Mouse (Mus musculus) MEL (cell line): ENCODE measurements around the gene Morc3. TPM values are rescaled to one million over a fixed set of nuclear protein-coding genes. Genes with fewer than 3 reads are reported as not detected.
"Not testable (repeated sequence)": the region's sequence is repeated elsewhere in the genome, so short reads cannot be mapped to it uniquely, and the experiment has no call there.

Experiments
- DNase-seq: peaks from one replicate; pipeline ENCODE4 v3.0.0; 2011; ENCODE audit warnings: low read depth, low spot score
- H3K27ac ChIP-seq: 2 replicates; pipeline ENCODE4 v1.5.1; 2012; ENCODE audit warnings: low read depth, mild to moderate bottlenecking, control low read depth, low read length, moderate library complexity; ENCODE audit not compliant: control insufficient read depth
- H3K27me3 ChIP-seq, 2 experiments: fragments of 150-350 bp in 1 of 2; sonication (generic) in 1 of 2; 2 replicates each; pipeline ENCODE4 v1.6.1; 2012; ENCODE audit warnings: low read length in 2 of 2, mild to moderate bottlenecking in 2 of 2, improper control_type of control experiment in 1 of 2, moderate library complexity in 1 of 2; ENCODE audit not compliant: insufficient read depth in 2 of 2, control insufficient read depth in 1 of 2
- H3K36me3 ChIP-seq, 2 experiments: 2 replicates each; pipeline ENCODE4 v1.6.1; 2012 to 2014; ENCODE audit warnings: low read length in 2 of 2, improper control_type of control experiment in 1 of 2, inconsistent platforms in 1 of 2, mild to moderate bottlenecking in 1 of 2; ENCODE audit not compliant: insufficient read depth in 2 of 2, control insufficient read depth in 1 of 2
- H3K4me1 ChIP-seq, 2 experiments: fragments of 150-350 bp in 1 of 2; sonication (generic) in 1 of 2; 2 replicates each; pipeline ENCODE4 v1.6.1; 2012; ENCODE audit warnings: low read length in 2 of 2, improper control_type of control experiment in 1 of 2, mild to moderate bottlenecking in 1 of 2; ENCODE audit not compliant: insufficient read depth in 2 of 2, control insufficient read depth in 1 of 2
- H3K4me3 ChIP-seq, 2 experiments: fragments of 150-350 bp in 1 of 2; sonication (generic) in 1 of 2; 2 replicates each; pipeline ENCODE4 v1.5.1; 2012; ENCODE audit warnings: low read depth in 2 of 2, low read length in 2 of 2, mild to moderate bottlenecking in 2 of 2, moderate library complexity in 2 of 2, control low read depth in 1 of 2, improper control_type of control experiment in 1 of 2; ENCODE audit not compliant: control insufficient read depth in 1 of 2, insufficient read depth in 1 of 2
- H3K79me2 ChIP-seq: 2 replicates; pipeline ENCODE4 v1.6.1; 2012; ENCODE audit warnings: mild to moderate bottlenecking, low read length, moderate library complexity; ENCODE audit not compliant: control insufficient read depth, poor library complexity, insufficient read depth
- H3K9ac ChIP-seq: 2 replicates; pipeline ENCODE4 v1.6.1; 2012; ENCODE audit warnings: low read depth, mild to moderate bottlenecking, control low read depth, low read length, moderate library complexity; ENCODE audit not compliant: control insufficient read depth, poor library complexity, severe bottlenecking
- H3K9me3 ChIP-seq: fragments of 150-350 bp; sonication (generic); replicated peaks from 2 replicates; pipeline ENCODE4 v1.6.1; 2012; ENCODE audit warnings: mild to moderate bottlenecking, low read length, improper control_type of control experiment, moderate library complexity; ENCODE audit not compliant: insufficient read depth
- BHLHE40 ChIP-seq: IDR thresholded peaks from 2 replicates; pipeline ENCODE4 v1.6.1; 2012; ENCODE audit warnings: low read depth, mild to moderate bottlenecking, inconsistent platforms, low read length, improper control_type of control experiment, borderline replicate concordance
- CTCF ChIP-seq, 3 experiments: IDR thresholded peaks in 2 of 3; conservative IDR thresholded peaks in 1 of 3; 2 replicates each; pipeline ENCODE4 v1.5.1; 2011 to 2012; ENCODE audit warnings: low read length in 3 of 3, low read depth in 2 of 3, mild to moderate bottlenecking in 2 of 3, improper control_type of control experiment in 1 of 3, inconsistent platforms in 1 of 3, mixed read lengths in 1 of 3, moderate library complexity in 1 of 3; ENCODE audit not compliant: control insufficient read depth in 1 of 3, insufficient read depth in 1 of 3, poor library complexity in 1 of 3, severe bottlenecking in 1 of 3
- EP300 ChIP-seq, 2 experiments: IDR thresholded peaks; 2 replicates each; pipeline ENCODE4 v1.6.1; 2011; ENCODE audit warnings: improper control_type of control experiment in 2 of 2, low read length in 2 of 2, low read depth in 1 of 2, mild to moderate bottlenecking in 1 of 2
- HCFC1 ChIP-seq: IDR thresholded peaks from 2 replicates; pipeline ENCODE4 v1.6.1; 2012; ENCODE audit warnings: low read depth, mild to moderate bottlenecking, inconsistent platforms, low read length, improper control_type of control experiment, moderate library complexity
- MAZ ChIP-seq: IDR thresholded peaks from 2 replicates; pipeline ENCODE4 v1.6.1; 2012; ENCODE audit warnings: low read depth, mild to moderate bottlenecking, inconsistent platforms, low read length, improper control_type of control experiment
- MYB ChIP-seq: IDR thresholded peaks from 2 replicates; pipeline ENCODE4 v1.6.1; 2011; ENCODE audit warnings: mild to moderate bottlenecking, low read depth, low read length, improper control_type of control experiment
- MYC ChIP-seq: IDR thresholded peaks from 2 replicates; pipeline ENCODE4 v1.6.1; 2011; ENCODE audit warnings: low read depth, mild to moderate bottlenecking, low read length, improper control_type of control experiment, moderate library complexity
- NELFE ChIP-seq: IDR thresholded peaks from 2 replicates; pipeline ENCODE4 v1.6.1; 2011; ENCODE audit warnings: low read depth, low read length, improper control_type of control experiment
- SIN3A ChIP-seq: IDR thresholded peaks from 2 replicates; pipeline ENCODE4 v1.6.1; 2012; ENCODE audit warnings: low read length, improper control_type of control experiment, inconsistent platforms
- TAL1 ChIP-seq: IDR thresholded peaks from 2 replicates; pipeline ENCODE4 v1.6.1; 2012; ENCODE audit warnings: mild to moderate bottlenecking, inconsistent platforms, low read length, moderate library complexity, mixed read lengths
- UBTF ChIP-seq: IDR thresholded peaks from 2 replicates; pipeline ENCODE4 v1.6.1; 2012; ENCODE audit warnings: low read depth, mild to moderate bottlenecking, inconsistent platforms, low read length, improper control_type of control experiment, moderate library complexity, borderline replicate concordance; ENCODE audit not compliant: insufficient read depth
- ZC3H11A ChIP-seq: IDR thresholded peaks from 2 replicates; pipeline ENCODE4 v1.6.1; 2012; ENCODE audit warnings: low read depth, mild to moderate bottlenecking, inconsistent platforms, low read length, improper control_type of control experiment
- polyA plus RNA-seq, 2 experiments: library from polyadenylated mRNA; stranded (reverse) in 1 of 2; unstranded in 1 of 2; fragments of >175 nt in 1 of 2; fragments of >200 nt in 1 of 2; gene quantifications; 2 replicates each; pipeline versions ENCODE4 v1.2.1 to v1.2.4; 2012; ENCODE audit warnings: low replicate concordance in 2 of 2, low read depth in 1 of 2; ENCODE audit not compliant: insufficient read length in 2 of 2, insufficient read depth in 1 of 2, missing spikeins in 1 of 2
- total RNA-seq: library from RNA; depleted of rRNA; stranded (reverse); fragments of 300-350 nt; gene quantifications from 2 replicates; pipeline ENCODE4 v1.2.3, GENCODE M21; 2012

Morc3 gene
- total and polyA plus RNA-seq, 3 experiments: 23.3 to 276 (median 39.1) TPM

- Histone ChIP-seq H3K27me3 (no peaks in the 10 kb centered on the region), H3K4me3 (no peak overlapping the region), H3K27ac (no peak overlapping the region), H3K79me2 (no peaks in the 10 kb centered on the region; the same call in 1 of the 2 replicates), H3K4me1 (peaks cover 5 to 10% of the 10 kb centered on the region in 2 experiments; a peak in 3 of 4 replicates), H3K9me3 (no peaks in the 10 kb centered on the region), H3K9ac (no peak overlapping the region), H3K36me3 (peaks cover 0 to 14% of the 10 kb centered on the region in 2 experiments; a peak in 2 of 4 replicates)
- TF ChIP-seq NELFE (no peak), TAL1 (no peak), EP300 (IDR thresholded peaks at IDR 0.05; ENCODE audit: low read depth in 1 of 2, low read length in 2 of 2) (no peak), BHLHE40 (no peak), MYB (no peak), UBTF (no peak), HCFC1 (no peak), MYC (no peak)
- no peak for DNase-seq
Observed at GRCm38 (mm10) chr16:93821706-93822105, 10.2 kb upstream of the Morc3 start.

- H3K4me1 ChIP-seq, DNase-seq, H3K9me3 ChIP-seq, H3K9ac ChIP-seq, H3K27ac ChIP-seq, H3K27me3 ChIP-seq, H3K79me2 ChIP-seq, H3K4me3 ChIP-seq: not testable (repeated sequence)
- H3K36me3 ChIP-seq: peaks cover 0 to 11% of the 10 kb centered on the region in 2 experiments; a peak in 2 of 4 replicates
Observed at GRCm38 (mm10) chr16:93822433-93823225, 9.3 kb upstream of the Morc3 start.

GRCm38 (mm10) chr16:93824799-93825198 is 7.1 kb upstream of the Morc3 start:
- no peaks in the 10 kb centered on the region for H3K27me3 ChIP-seq
- H3K4me1 ChIP-seq: peaks cover 5 to 7% of the 10 kb centered on the region in 2 experiments; a peak in 3 of 4 replicates
- TF ChIP-seq SIN3A (no peak), HCFC1 (no peak), CTCF (IDR thresholded peaks at IDR 0.05 in 2 of 3, conservative IDR thresholded peaks at IDR 0.05 in 1 of 3; ENCODE audit: control insufficient read depth in 1 of 3, insufficient read depth in 1 of 3, low read depth in 2 of 3, low read length in 3 of 3, poor library complexity in 1 of 3, severe bottlenecking in 1 of 3) (peak; percentile 31 to 59 (median 37); a peak in 5 of 6 replicates), EP300 (IDR thresholded peaks at IDR 0.05; ENCODE audit: low read depth in 1 of 2, low read length in 2 of 2) (no peak), NELFE (no peak), MYC (no peak), ZC3H11A (no peak), MAZ (no peak)
- no peaks in the 10 kb centered on the region for H3K9me3 ChIP-seq
- no peak for DNase-seq
- no peak overlapping the region for H3K4me3 ChIP-seq
- no peak overlapping the region for H3K9ac ChIP-seq
- H3K79me2 ChIP-seq: no peaks in the 10 kb centered on the region
- peaks cover 0 to 8% of the 10 kb centered on the region in 2 experiments; a peak in 2 of 4 replicates for H3K36me3 ChIP-seq
- no peak overlapping the region for H3K27ac ChIP-seq
